Mouse (Mus musculus): Measurements from ENCODE around the gene Fyb.

GRCm38 (mm10) chr15:6562161-6562560, 39.5 kb downstream of the Fyb start:
- TF ChIP-seq ZNF384 (IDR thresholded peaks at IDR 0.05; ENCODE audit: low read depth, low read length) (no peak), HCFC1 (IDR thresholded peaks at IDR 0.05; ENCODE audit: borderline replicate concordance, insufficient read depth, low read length) (no peak), ZC3H11A (IDR thresholded peaks at IDR 0.05; ENCODE audit: borderline replicate concordance, low read depth, low read length) (no peak), CHD2 (IDR thresholded peaks at IDR 0.05; ENCODE audit: low read depth, low read length) (no peak)
